Mouse (Mus musculus) hindbrain, embryonic 11.5 days (tissue): ENCODE measurements around the gene Ctss. TPM values are rescaled to one million over a fixed set of nuclear protein-coding genes. Genes with fewer than 3 reads are reported as not detected.

Source experiments
- ATAC-seq: fragments of 200-750 bp; cut with Nextera tagmentation; 2 replicates; pipeline ENCODE4 v1.8.0; 2017; ENCODE audit warnings: mild to moderate bottlenecking, moderate TSS enrichment, moderate library complexity; ENCODE audit not compliant: low FRiP score
- DNase-seq: peaks from one replicate; pipeline ENCODE4 v3.0.0-alpha.2; 2015; ENCODE audit warnings: low spot score
- H3K27ac ChIP-seq: fragments of 300-500 bp; sonication (generic); 2 replicates; pipeline ENCODE4 v1.5.1; 2014; ENCODE audit warnings: mild to moderate bottlenecking, low read depth, low read length
- H3K27me3 ChIP-seq: fragments of 300-500 bp; sonication (generic); 2 replicates; pipeline ENCODE4 v1.6.1; 2014; ENCODE audit warnings: mild to moderate bottlenecking, low read length, moderate library complexity, mixed read lengths; ENCODE audit not compliant: control insufficient read depth, insufficient read depth
- H3K36me3 ChIP-seq: fragments of 300-500 bp; sonication (generic); 2 replicates; pipeline ENCODE4 v1.6.1; 2014; ENCODE audit warnings: mild to moderate bottlenecking, low read length, moderate library complexity, mixed read lengths; ENCODE audit not compliant: control insufficient read depth, insufficient read depth
- H3K4me1 ChIP-seq: fragments of 300-500 bp; sonication (generic); replicated peaks from 2 replicates; pipeline ENCODE4 v1.6.1; 2014; ENCODE audit warnings: low read length, mixed read lengths; ENCODE audit not compliant: control insufficient read depth, insufficient read depth
- H3K4me2 ChIP-seq: fragments of 300-500 bp; sonication (generic); replicated peaks from 2 replicates; pipeline ENCODE4 v1.6.1; 2014; ENCODE audit warnings: mild to moderate bottlenecking, low read depth, low read length
- H3K4me3 ChIP-seq: fragments of 300-500 bp; sonication (generic); 2 replicates; pipeline ENCODE4 v1.5.1; 2014; ENCODE audit warnings: low read depth, low read length
- H3K9ac ChIP-seq: fragments of 300-500 bp; sonication (generic); 2 replicates; pipeline ENCODE4 v1.6.1; 2014; ENCODE audit warnings: low read depth, low read length
- H3K9me3 ChIP-seq: fragments of 300-500 bp; sonication (generic); 2 replicates; pipeline ENCODE4 v1.6.1; 2016; ENCODE audit warnings: low read length; ENCODE audit not compliant: control insufficient read depth
- WGBS: fragments of 180-500 bp; shearing (Covaris S2); extraction: QIAGEN DNeasy Blood & Tissue Kit; methylation state at CpG from one replicate; pipeline ENCODE4 v1.1.7; 2014; 5-methylcytosine and 5-hydroxymethylcytosine counted together
- polyA plus RNA-seq: library from polyadenylated mRNA; unstranded; fragments of >200 nt; fragmentation: Nextera tagmentation; extraction: Ambion mirVana; gene quantifications from 2 replicates; pipeline ENCODE4 v1.2.1, GENCODE M21; 2014

Gene Ctss
- polyA plus RNA-seq: 11.3 and 12.3 TPM in 2 replicates

GRCm38 (mm10) chr3:95526622-95527211 lies at the start of gene Ctss:
Ctss (plus strand) TSS chr3:95526786.
- H3K9me3 ChIP-seq: no peaks in the 10 kb centered on the region
- no peak within 1 kb of the TSS for H3K27ac ChIP-seq
- WGBS: 90% methylated on average over 8 of the region's 8 CpGs
- no peaks in the 10 kb centered on the region for H3K36me3 ChIP-seq
- no peak within 1 kb of the TSS for H3K4me3 ChIP-seq
- no peaks in the 10 kb centered on the region for H3K27me3 ChIP-seq
- no peak within 1 kb of the TSS for H3K9ac ChIP-seq
- no peak for DNase-seq
- no peaks in the 10 kb centered on the region for H3K4me1 ChIP-seq
- H3K4me2 ChIP-seq: no peak within 1 kb of the TSS
- no peak for ATAC-seq

- Histone ChIP-seq H3K27ac (no peak overlapping the region), H3K4me1 (no peaks in the 10 kb centered on the region), H3K9ac (no peak overlapping the region), H3K27me3 (no peaks in the 10 kb centered on the region), H3K36me3 (no peaks in the 10 kb centered on the region; the same call in 1 of the 2 replicates), H3K4me3 (no peak overlapping the region), H3K4me2 (no peak overlapping the region), H3K9me3 (no peaks in the 10 kb centered on the region)
- WGBS: 90% methylated on average over 1 of the region's 1 CpGs
- no peak for ATAC-seq
- DNase-seq: no peak
Measured at GRCm38 (mm10) chr3:95478966-95479365, 47.6 kb upstream of the Ctss start.

- Histone ChIP-seq H3K4me3 (no peak overlapping the region), H3K4me1 (no peaks in the 10 kb centered on the region), H3K4me2 (no peak overlapping the region), H3K27me3 (no peaks in the 10 kb centered on the region), H3K27ac (no peak overlapping the region), H3K36me3 (peaks cover 8% of the 10 kb centered on the region; the same call in 1 of the 2 replicates), H3K9ac (no peak overlapping the region), H3K9me3 (no peaks in the 10 kb centered on the region)
- DNase-seq (no peak), ATAC-seq (no peak)
- 88% methylated on average over 2 of the region's 2 CpGs for WGBS
Measured at GRCm38 (mm10) chr3:95486421-95486820, 40.2 kb upstream of the Ctss start.

GRCm38 (mm10) chr3:95488679-95489078 lies 37.9 kb upstream of the Ctss start:
- no peak overlapping the region for H3K4me3 ChIP-seq
- H3K9me3 ChIP-seq: no peaks in the 10 kb centered on the region
- no peak overlapping the region for H3K4me2 ChIP-seq
- no peak overlapping the region for H3K9ac ChIP-seq
- ATAC-seq (no peak), DNase-seq (no peak)
- H3K4me1 ChIP-seq: no peaks in the 10 kb centered on the region
- WGBS: 93% methylated on average over 3 of the region's 3 CpGs
- peaks cover 9% of the 10 kb centered on the region; the same call in 1 of the 2 replicates for H3K36me3 ChIP-seq
- H3K27me3 ChIP-seq: no peaks in the 10 kb centered on the region
- H3K27ac ChIP-seq: no peak overlapping the region

GRCm38 (mm10) chr3:95490238-95490637 lies 36.3 kb upstream of the Ctss start:
- no peak overlapping the region for H3K9ac ChIP-seq

GRCm38 (mm10) chr3:95494342-95494741 lies 32.2 kb upstream of the Ctss start:
- H3K36me3 ChIP-seq: peaks cover 12% of the 10 kb centered on the region; the same call in 1 of the 2 replicates
- 62% methylated on average over 6 of the region's 6 CpGs for WGBS

More at GRCm38 (mm10) chr3:95490238-95490637, 36.3 kb upstream of the Ctss start:
- Histone ChIP-seq H3K4me1 (no peaks in the 10 kb centered on the region), H3K9me3 (no peaks in the 10 kb centered on the region), H3K27ac (no peak overlapping the region), H3K36me3 (peaks cover 12% of the 10 kb centered on the region; the same call in 1 of the 2 replicates), H3K4me3 (no peak overlapping the region), H3K27me3 (no peaks in the 10 kb centered on the region), H3K4me2 (no peak overlapping the region)
- no peak for DNase-seq
- 92% methylated on average over 2 of the region's 2 CpGs for WGBS
- ATAC-seq: no peak

GRCm38 (mm10) chr3:95498229-95498628 lies 28.4 kb upstream of the Ctss start:
- no peak for ATAC-seq
- Histone ChIP-seq H3K4me1 (no peaks in the 10 kb centered on the region), H3K27ac (no peak overlapping the region), H3K9me3 (no peaks in the 10 kb centered on the region), H3K36me3 (0 out of 2 replicates have a peak, but pooled peaks cover 5% of the 10 kb centered on the region), H3K9ac (no peak overlapping the region), H3K4me2 (no peak overlapping the region), H3K27me3 (no peaks in the 10 kb centered on the region), H3K4me3 (no peak overlapping the region)
- WGBS: 83% methylated on average over 2 of the region's 2 CpGs
- DNase-seq: no peak

More at GRCm38 (mm10) chr3:95494342-95494741, 32.2 kb upstream of the Ctss start:
- Histone ChIP-seq H3K27ac (no peak overlapping the region), H3K4me1 (no peaks in the 10 kb centered on the region), H3K4me3 (no peak overlapping the region), H3K9ac (no peak overlapping the region), H3K4me2 (no peak overlapping the region), H3K9me3 (no peaks in the 10 kb centered on the region), H3K27me3 (no peaks in the 10 kb centered on the region)
- DNase-seq (peak; percentile 70), ATAC-seq (no peak)

GRCm38 (mm10) chr3:95499024-95499423 lies 27.6 kb upstream of the Ctss start, which contains the start of gene Ctsk:
Ctsk (plus strand) TSS chr3:95499256.
- H3K9ac ChIP-seq: no peak within 1 kb of the TSS
- ATAC-seq (no peak), DNase-seq (no peak)
- no peak within 1 kb of the TSS for H3K27ac ChIP-seq
- H3K9me3 ChIP-seq: no peaks in the 10 kb centered on the region
- H3K4me2 ChIP-seq: no peak within 1 kb of the TSS
- H3K36me3 ChIP-seq: 0 out of 2 replicates have a peak, but pooled peaks cover 3% of the 10 kb centered on the region
- 82% methylated on average over 7 of the region's 7 CpGs for WGBS
- H3K4me3 ChIP-seq: no peak within 1 kb of the TSS
- H3K27me3 ChIP-seq: no peaks in the 10 kb centered on the region
- no peaks in the 10 kb centered on the region for H3K4me1 ChIP-seq

GRCm38 (mm10) chr3:95499496-95500140 lies 27.0 kb upstream of the Ctss start:
- no peak overlapping the region for H3K4me2 ChIP-seq
- DNase-seq: no peak
- 64% methylated on average over 10 of the region's 10 CpGs for WGBS

More at GRCm38 (mm10) chr3:95499496-95500140, 27.0 kb upstream of the Ctss start:
- Histone ChIP-seq H3K27me3 (no peaks in the 10 kb centered on the region), H3K9ac (no peak overlapping the region), H3K9me3 (no peaks in the 10 kb centered on the region), H3K4me1 (no peaks in the 10 kb centered on the region), H3K4me3 (no peak overlapping the region), H3K27ac (no peak overlapping the region), H3K36me3 (no peaks in the 10 kb centered on the region)
- no peak for ATAC-seq
